Mouse (Mus musculus) embryonic fibroblast, embryonic 13.5 days (primary cell): Measurements from ENCODE around the gene Unc13c.

Experiments
- CTCF ChIP-seq: IDR thresholded peaks from 2 replicates; pipeline ENCODE4 v1.5.1; 2011; ENCODE audit warnings: mild to moderate bottlenecking, control low read depth, low read length, moderate library complexity, borderline replicate concordance; ENCODE audit not compliant: insufficient read depth
- POLR2A ChIP-seq: IDR thresholded peaks from 2 replicates; pipeline ENCODE4 v1.6.1; 2011; ENCODE audit warnings: low read depth, mild to moderate bottlenecking, control low read depth, low read length, moderate library complexity

- no peak for TF ChIP-seq POLR2A
- TF ChIP-seq CTCF, result no peak
Observed at GRCm38 (mm10) chr9:73898516-73898915, 70.2 kb downstream of the Unc13c start.
